Mouse (Mus musculus): ENCODE results near the gene Ube4b. TPM values are rescaled to one million over a fixed set of nuclear protein-coding genes. Genes with fewer than 3 reads are reported as not detected.

The Ube4b gene
- polyA plus RNA-seq, 1 experiment from 2014 or later = 66.9 TPM

DNA sequence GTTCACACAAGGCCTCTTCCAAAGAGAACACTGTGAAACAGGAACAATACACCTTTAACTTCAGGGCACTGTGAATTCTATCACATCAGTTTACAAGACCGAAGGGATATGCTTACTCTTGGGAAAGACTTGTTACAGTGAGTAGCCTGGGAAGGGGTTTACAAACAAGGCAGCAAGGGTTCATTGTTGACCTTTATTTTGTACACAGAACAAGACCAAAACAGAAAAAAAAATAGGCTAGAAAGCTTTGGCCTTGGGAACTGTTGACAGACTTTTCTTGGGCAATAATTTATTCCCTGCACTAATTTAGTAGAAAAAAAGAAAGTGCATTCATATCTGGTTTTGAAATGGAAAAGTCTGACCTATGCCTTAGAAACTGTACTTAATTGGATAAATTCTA is 122.1 kb downstream of the Ube4b start:
- no peaks in the 10 kb centered on the region for H3K36me3 ChIP-seq (ENCODE audit: inconsistent target)
- H3K79me2 ChIP-seq (ENCODE audit: inconsistent target) = peaks cover 75% of the 10 kb centered on the region
- H3K27ac ChIP-seq = no peak overlapping the region
- H3K4me3 ChIP-seq (ENCODE audit: inconsistent target) = no peak overlapping the region
- WGBS (ENCODE audit: missing documents) = 100% methylated on average over 1 of the region's 1 CpGs

DNA sequence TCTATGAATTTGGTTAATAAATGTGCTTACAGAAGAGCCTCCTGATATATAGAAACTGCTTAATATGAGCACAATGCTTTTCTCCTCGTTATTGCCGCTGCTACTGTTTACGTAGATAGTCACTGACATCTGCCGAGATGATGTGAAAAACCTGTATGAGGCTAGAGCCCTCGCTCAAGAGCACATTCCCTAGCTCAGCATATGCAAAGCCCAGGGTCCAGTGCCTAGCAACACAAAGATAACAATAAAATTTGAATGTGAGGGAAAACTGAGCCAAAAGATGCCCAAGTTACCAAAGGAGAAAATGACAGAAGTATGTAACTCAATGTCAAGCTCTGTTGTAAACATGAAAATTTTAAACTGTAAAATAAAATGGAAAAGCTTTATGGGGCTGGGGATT is 123.0 kb downstream of the Ube4b start:
- no peaks in the 10 kb centered on the region for H3K36me3 ChIP-seq (ENCODE audit: inconsistent target)
- no peak overlapping the region for H3K27ac ChIP-seq
- peaks cover 84% of the 10 kb centered on the region for H3K79me2 ChIP-seq (ENCODE audit: inconsistent target)
- 93% methylated on average over 5 of the region's 5 CpGs for WGBS (ENCODE audit: missing documents)
- no peak overlapping the region for H3K4me3 ChIP-seq (ENCODE audit: inconsistent target)

DNA sequence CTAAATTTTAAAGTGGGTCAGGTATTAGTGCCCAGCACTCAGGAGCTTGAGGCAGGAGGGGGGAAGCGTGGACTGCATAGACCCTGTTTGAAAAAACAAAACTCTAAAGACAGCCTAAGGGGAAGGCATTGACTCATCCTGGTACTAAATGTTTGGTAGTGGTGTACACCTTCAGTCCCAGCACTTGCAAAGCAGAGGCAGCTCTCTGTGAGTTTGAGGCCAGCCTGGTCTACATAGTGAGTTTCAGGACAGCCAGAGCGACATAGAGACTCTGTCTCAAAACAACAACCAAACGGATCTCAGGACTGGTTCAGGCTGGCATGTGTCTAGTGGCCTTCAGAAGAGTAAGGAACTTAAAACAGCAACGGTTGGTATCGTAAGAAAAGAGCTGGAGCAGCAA is 123.8 kb downstream of the Ube4b start:
- Histone ChIP-seq H3K27ac (no peak overlapping the region), H3K36me3 (ENCODE audit: inconsistent target) (no peaks in the 10 kb centered on the region), H3K79me2 (ENCODE audit: inconsistent target) (peaks cover 90% of the 10 kb centered on the region), H3K4me3 (ENCODE audit: inconsistent target) (no peak overlapping the region)
- WGBS (ENCODE audit: missing documents) = 90% methylated on average over 5 of the region's 5 CpGs

DNA sequence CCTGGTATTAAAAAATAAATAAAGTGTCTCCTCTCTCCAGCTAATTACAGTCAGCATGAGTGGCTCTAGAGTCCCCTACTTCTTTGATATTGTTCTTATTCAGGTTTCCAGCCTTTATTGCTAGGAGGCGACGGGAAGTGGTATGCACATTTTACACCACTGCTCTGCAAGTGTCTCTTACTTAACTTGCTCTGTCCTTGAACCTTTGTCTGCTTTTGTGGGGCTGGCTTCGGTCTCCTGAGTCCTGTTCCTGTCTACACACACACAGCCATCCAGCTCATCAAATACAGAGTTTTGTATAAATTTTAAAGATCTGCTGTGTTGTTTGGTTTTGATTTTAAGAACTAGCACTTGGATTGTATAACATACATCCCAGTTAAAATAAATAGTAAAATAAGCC is 124.4 kb downstream of the Ube4b start:
- H3K79me2 ChIP-seq (ENCODE audit: inconsistent target) = peaks cover 96% of the 10 kb centered on the region
- no peak overlapping the region for H3K4me3 ChIP-seq (ENCODE audit: inconsistent target)
- H3K27ac ChIP-seq = no peak overlapping the region
- WGBS (ENCODE audit: missing documents) = 93% methylated on average over 3 of the region's 3 CpGs
- no peaks in the 10 kb centered on the region for H3K36me3 ChIP-seq (ENCODE audit: inconsistent target)

DNA sequence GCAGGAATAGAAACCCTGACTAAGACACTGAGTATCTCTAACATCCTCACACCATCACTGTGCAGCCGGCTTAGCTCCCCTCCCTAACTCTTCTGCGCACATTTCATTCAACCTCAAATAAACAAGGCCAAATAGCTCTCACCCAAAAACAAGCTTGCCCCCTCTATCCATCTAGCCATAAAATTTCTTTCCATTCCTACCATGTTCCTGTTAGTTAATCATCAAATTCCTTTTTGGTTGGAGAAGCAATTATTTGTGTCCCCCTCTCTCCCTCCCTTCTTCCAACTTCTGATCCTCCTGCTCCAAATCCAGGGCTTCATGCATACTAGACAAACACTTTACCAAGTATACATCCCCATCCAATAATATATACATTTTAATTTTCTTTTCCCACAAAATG is 130.0 kb downstream of the Ube4b start:
- 94% methylated on average over 2 of the region's 2 CpGs for WGBS (ENCODE audit: missing documents)
- no peaks in the 10 kb centered on the region for H3K36me3 ChIP-seq (ENCODE audit: inconsistent target)
- peaks cover 72% of the 10 kb centered on the region for H3K79me2 ChIP-seq (ENCODE audit: inconsistent target)

DNA sequence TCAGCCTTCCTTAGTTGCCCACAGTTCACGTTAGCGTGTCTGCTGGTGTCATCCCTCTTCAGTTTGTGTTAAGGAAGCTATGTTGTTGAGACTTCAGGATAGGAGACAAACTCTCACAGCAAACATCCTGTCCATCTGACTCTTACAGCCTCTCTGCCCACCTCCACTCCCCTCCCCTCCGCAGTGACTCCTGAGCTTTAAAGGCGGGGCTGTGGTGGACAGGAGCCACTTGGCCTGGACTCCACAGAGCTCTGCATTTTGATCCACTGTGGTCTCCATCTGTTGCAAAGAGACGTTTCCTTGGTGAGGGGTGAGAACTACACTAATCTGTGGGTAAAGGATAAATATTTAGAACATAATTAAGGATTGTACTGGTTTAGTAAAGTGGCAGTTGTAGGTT is 133.6 kb downstream of the Ube4b start:
- Histone ChIP-seq H3K27ac (no peak overlapping the region), H3K36me3 (ENCODE audit: inconsistent target) (0 out of 2 replicates have a peak, but pooled peaks cover 3% of the 10 kb centered on the region), H3K4me3 (ENCODE audit: inconsistent target) (no peak overlapping the region), H3K79me2 (ENCODE audit: inconsistent target) (peaks cover 37% of the 10 kb centered on the region; the same call in 1 of the 2 replicates)
- 99% methylated on average over 5 of the region's 5 CpGs for WGBS (ENCODE audit: missing documents)

More for the DNA sequence above, 130.0 kb downstream of the Ube4b start:
- H3K4me3 ChIP-seq (ENCODE audit: inconsistent target) = no peak overlapping the region
- H3K27ac ChIP-seq = no peak overlapping the region

DNA sequence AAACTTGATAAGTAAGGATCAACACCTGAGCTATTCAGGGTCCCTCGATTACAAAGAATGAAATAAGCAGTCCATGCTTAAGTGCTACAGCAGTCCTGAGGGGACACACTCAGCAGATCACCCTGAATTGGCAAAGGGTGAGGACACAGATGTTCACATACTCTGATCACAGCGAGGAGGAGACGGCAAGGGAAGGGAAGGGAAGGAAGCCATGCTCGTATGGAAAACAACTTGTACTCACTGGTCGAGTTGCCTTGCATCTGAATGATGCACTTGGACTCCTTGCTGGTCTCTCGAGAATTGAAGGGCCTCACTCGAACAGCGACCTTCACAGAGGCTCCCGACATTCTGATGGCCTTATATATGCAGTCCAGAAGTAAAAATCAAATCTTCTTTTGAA is 135.5 kb downstream of the Ube4b start:
- Histone ChIP-seq H3K36me3 (ENCODE audit: inconsistent target) (0 out of 2 replicates have a peak, but pooled peaks cover 3% of the 10 kb centered on the region), H3K27ac (no peak overlapping the region), H3K79me2 (ENCODE audit: inconsistent target) (peaks cover 32% of the 10 kb centered on the region; the same call in 1 of the 2 replicates), H3K4me3 (ENCODE audit: inconsistent target) (no peak overlapping the region)
- 95% methylated on average over 9 of the region's 9 CpGs for WGBS (ENCODE audit: missing documents)

DNA sequence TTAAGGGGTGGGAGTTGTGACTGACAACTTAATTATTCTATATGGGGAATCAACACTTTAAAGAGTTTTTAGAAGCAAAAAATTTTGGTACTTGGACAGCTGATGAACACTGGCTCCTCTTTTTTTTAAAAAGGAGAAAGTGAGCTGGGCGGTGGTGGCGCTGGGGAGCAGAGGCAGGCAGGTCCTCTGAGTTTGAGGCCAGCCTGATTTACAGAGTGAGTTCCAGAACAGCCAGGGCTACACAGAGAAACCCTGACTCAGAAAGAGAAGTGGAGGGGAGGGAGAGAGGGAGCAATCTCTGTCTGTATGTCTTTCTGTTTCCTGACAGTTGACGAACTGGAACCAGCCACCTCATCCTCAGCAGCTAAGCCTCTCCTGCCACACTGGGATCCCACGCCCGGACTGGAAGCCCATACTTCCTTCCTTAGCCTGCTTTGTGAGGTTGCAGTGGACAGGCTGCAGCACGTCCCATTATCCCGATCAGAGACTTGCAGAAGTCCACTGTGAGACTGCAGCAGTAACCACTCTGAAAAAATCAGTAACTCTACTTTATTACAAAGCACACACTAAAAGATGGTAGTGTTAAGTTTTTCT is 136.3 kb downstream of the Ube4b start:
- Histone ChIP-seq H3K27ac (no peak overlapping the region), H3K79me2 (ENCODE audit: inconsistent target) (peaks cover 34% of the 10 kb centered on the region; the same call in 1 of the 2 replicates), H3K4me3 (ENCODE audit: inconsistent target) (no peak overlapping the region), H3K36me3 (ENCODE audit: inconsistent target) (0 out of 2 replicates have a peak, but pooled peaks cover 3% of the 10 kb centered on the region)
- WGBS (ENCODE audit: missing documents) = 63% methylated on average over 7 of the region's 7 CpGs

DNA sequence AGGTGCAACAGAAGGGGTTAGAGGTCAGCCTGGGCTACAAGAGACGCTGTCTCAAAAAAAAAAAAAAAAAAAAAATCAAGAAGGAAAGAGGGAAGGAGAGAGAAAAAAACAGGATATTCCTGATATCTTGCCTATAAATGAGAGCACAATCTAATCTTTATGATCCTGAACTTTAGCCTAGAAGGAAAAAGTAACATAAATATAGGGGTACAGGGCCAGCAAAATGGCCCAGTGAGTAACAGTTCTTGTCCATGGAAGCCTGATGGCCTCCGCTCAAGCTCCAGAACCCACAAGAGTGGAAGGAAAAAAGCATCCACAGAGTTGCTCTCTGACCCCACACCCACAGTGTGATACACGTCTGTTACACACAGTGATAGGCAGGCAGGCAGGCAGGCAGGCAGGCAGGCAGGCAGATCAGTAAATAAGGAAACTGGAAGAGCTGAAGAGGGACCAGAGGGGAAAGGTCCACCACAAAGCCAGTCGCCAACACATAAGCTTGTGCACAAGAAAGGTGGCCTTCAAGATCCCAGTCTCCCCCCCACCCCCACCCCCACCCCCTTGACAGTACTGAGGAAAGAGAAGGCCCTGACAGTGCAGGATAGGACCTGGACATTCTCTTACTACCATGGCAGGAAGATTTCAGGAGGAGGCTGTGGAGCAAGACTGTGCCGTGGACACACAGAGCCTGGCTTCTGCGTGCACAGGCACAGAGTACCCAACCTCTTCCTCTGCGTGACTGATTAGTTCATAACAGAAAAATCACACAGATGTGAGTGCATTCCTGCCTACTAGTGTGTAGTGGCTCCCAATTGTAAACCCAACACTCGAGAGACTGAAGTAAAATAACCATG is 140.0 kb downstream of the Ube4b start:
- WGBS (ENCODE audit: missing documents) = 97% methylated on average over 7 of the region's 8 CpGs
- Histone ChIP-seq H3K27ac (no peak overlapping the region), H3K4me3 (ENCODE audit: inconsistent target) (no peak overlapping the region), H3K36me3 (ENCODE audit: inconsistent target) (0 out of 2 replicates have a peak, but pooled peaks cover 3% of the 10 kb centered on the region), H3K79me2 (ENCODE audit: inconsistent target) (peaks cover 52% of the 10 kb centered on the region)

DNA sequence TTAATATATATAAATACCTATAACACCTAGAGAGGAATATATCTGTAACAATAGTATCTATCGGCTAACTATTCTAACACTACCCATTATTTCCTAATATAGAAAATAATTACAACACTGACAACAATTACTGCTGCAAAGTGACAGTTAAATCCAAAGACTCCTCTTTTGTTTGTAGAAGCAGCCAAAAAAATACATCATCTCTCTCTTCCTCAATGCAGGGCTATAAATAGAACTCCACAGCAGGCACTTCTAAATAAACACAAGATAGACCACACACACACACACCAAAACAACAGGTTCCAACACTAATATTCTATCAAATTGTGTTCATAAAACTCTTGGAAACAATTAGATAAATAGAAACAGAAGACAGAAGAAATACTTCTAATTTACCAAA is 140.9 kb downstream of the Ube4b start:
- 0 out of 2 replicates have a peak, but pooled peaks cover 3% of the 10 kb centered on the region for H3K36me3 ChIP-seq (ENCODE audit: inconsistent target)
- no peak overlapping the region for H3K4me3 ChIP-seq (ENCODE audit: inconsistent target)
- no peak overlapping the region for H3K27ac ChIP-seq
- 94% methylated on average over 1 of the region's 1 CpGs for WGBS (ENCODE audit: missing documents)
- H3K79me2 ChIP-seq (ENCODE audit: inconsistent target) = peaks cover 60% of the 10 kb centered on the region

DNA sequence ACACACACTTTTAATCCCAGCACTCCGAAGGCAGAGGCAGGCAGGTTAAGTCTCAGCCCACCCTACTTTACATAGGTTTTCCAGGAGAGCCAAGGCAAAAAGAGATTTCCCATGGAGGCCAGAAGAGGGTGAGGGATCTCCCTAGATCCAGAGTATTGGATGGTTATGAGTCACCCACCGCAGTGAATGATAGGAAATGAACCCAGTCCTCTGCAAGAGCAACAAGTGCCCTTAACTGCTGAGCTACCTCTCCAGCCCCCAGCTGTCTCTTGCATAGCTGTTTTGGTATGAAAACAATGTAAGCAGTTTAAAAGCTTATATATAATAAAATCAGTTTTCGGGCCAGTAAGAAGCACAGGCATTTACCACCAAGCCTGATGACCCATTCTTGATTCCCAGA is 143.5 kb downstream of the Ube4b start:
- H3K27ac ChIP-seq = no peak overlapping the region
- peaks cover 83% of the 10 kb centered on the region for H3K79me2 ChIP-seq (ENCODE audit: inconsistent target)
- WGBS (ENCODE audit: missing documents) = 91% methylated on average over 3 of the region's 3 CpGs
- no peaks in the 10 kb centered on the region for H3K36me3 ChIP-seq (ENCODE audit: inconsistent target)
- no peak overlapping the region for H3K4me3 ChIP-seq (ENCODE audit: inconsistent target)

DNA sequence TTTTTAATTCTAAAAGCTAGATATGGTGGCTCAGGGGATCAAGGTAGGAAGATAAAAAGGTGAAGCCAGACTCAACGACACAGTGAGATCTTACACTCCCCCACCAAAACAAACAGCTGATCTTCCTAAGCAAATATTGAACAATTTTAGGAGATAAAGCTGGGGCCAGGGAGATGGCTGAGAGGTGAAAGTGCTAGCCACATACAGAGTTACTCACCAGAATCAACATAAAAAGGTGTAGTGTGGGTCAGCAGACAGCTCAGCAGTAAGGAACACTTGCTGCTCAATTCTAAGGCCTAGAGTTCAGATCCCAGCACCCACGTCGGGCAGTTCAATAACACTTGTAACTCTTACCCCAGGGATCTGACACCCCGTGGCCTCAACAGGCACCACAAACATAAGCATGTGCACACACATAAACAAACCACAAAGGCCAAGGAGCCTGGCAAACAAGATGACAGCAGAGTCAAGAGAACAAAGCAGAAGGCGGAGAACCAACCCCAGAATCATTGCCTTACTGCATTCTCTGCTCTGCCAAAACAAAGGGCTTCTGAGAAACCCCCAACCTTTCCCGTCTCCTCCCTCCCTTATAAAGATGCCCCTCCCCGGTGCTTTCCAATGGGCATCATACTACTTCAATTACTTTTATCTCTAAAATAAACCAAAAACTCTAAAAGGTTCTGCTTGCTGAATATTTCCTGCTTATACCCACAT is 144.4 kb downstream of the Ube4b start:
- Histone ChIP-seq H3K4me3 (ENCODE audit: inconsistent target) (no peak overlapping the region), H3K27ac (no peak overlapping the region), H3K79me2 (ENCODE audit: inconsistent target) (peaks cover 83% of the 10 kb centered on the region), H3K36me3 (ENCODE audit: inconsistent target) (no peaks in the 10 kb centered on the region)
- WGBS (ENCODE audit: missing documents) = 81% methylated on average over 6 of the region's 7 CpGs
